Mouse (Mus musculus): ENCODE measurements at regions not wholly inside any gene's neighbourhood (a gene's known extent, or its start where the extent isn't known, plus 50 kb on each side); places are given as distances from the start of the nearest gene placed in this dataset.
A peak's percentile ranks its signal among the peaks of the same experiment; 100 is the strongest.

- DNase-seq = no peak
These were observed 155.8 kb downstream of the Dyrk2 start for GRCm38 (mm10) chr10:118714179-118714581.

GRCm38 (mm10) chr10:118714595-118714994 is 155.4 kb downstream of the Dyrk2 start:
- DNase-seq = no peak

- DNase-seq = no peak
These were observed 149.4 kb downstream of the Dyrk2 start for GRCm38 (mm10) chr10:118720630-118721029.

- peak; percentile 35 to 49 for DNase-seq
These were observed 147.9 kb downstream of the Dyrk2 start for GRCm38 (mm10) chr10:118722132-118722551.

- DNase-seq = no peak
These were observed 147.3 kb downstream of the Dyrk2 start for GRCm38 (mm10) chr10:118722671-118723070.

- no peak for DNase-seq
These were observed 133.9 kb downstream of the Dyrk2 start for GRCm38 (mm10) chr10:118736093-118736492.

GRCm38 (mm10) chr10:118737064-118737463 is 132.9 kb downstream of the Dyrk2 start:
- DNase-seq = peak in 1 of 2 experiments; percentile 52

GRCm38 (mm10) chr10:118739849-118740481 is 130.0 kb downstream of the Dyrk2 start:
- DNase-seq = no peak

GRCm38 (mm10) chr10:118743831-118744230 is 126.2 kb downstream of the Dyrk2 start:
- no peak for DNase-seq

- DNase-seq = no peak
These were observed 123.2 kb downstream of the Dyrk2 start for GRCm38 (mm10) chr10:118746719-118747395.

- peak in 1 of 2 experiments; percentile 24 for DNase-seq
These were observed 121.0 kb downstream of the Dyrk2 start for GRCm38 (mm10) chr10:118749039-118749438.

GRCm38 (mm10) chr10:118749756-118750155 is 120.3 kb downstream of the Dyrk2 start:
- DNase-seq = peak; percentile 17 to 52

GRCm38 (mm10) chr10:118751110-118751509 is 118.9 kb downstream of the Dyrk2 start:
- DNase-seq = peak in 1 of 2 experiments; percentile 29

GRCm38 (mm10) chr10:118753061-118753775 is 116.8 kb downstream of the Dyrk2 start:
- peak; percentile 12 to 34 for DNase-seq

- peak in 1 of 2 experiments; percentile 25 for DNase-seq
These were observed 115.2 kb downstream of the Dyrk2 start for GRCm38 (mm10) chr10:118754791-118755190.

- DNase-seq = peak; percentile 16 to 52
These were observed 111.1 kb downstream of the Dyrk2 start for GRCm38 (mm10) chr10:118758825-118759471.

- DNase-seq = peak in 1 of 2 experiments; percentile 15
These were observed 109.6 kb downstream of the Dyrk2 start for GRCm38 (mm10) chr10:118760441-118760840.

- DNase-seq = peak in 1 of 2 experiments; percentile 38
These were observed 108.7 kb downstream of the Dyrk2 start for GRCm38 (mm10) chr10:118761101-118761868.

GRCm38 (mm10) chr10:118765051-118765450 is 105.0 kb downstream of the Dyrk2 start:
- peak in 1 of 2 experiments; percentile 17 for DNase-seq

- peak; percentile 55 to 77 for DNase-seq
These were observed 104.2 kb downstream of the Dyrk2 start for GRCm38 (mm10) chr10:118765544-118766441.

GRCm38 (mm10) chr10:118766826-118767225 is 103.2 kb downstream of the Dyrk2 start:
- DNase-seq = peak in 1 of 2 experiments; percentile 24

Measured in kidney, postnatal 25 days (tissue).